14 mouse cellular contexts compared by ENCODE assay signal in the genomic region with DNA sequence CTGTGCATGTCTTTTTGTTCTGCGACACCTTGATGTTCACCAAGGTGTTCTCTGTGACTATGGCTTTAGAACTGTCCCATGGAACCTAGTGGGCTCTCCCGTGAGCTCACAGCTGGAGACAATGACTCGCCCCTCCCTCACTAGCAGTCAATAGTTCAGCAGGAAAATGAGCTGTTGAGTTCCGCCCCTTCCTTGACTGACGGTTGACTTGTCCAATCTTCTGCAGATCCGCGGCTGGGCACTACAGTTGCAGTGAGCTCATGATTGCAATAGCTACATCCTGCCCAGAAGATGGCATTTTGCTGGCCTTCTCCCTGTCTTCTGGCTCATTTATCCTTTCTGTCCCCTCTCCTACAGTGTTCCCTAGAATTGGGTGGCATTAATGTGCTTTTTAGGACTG. TPM values are rescaled to one million over a fixed set of nuclear protein-coding genes. Genes with fewer than 3 reads are reported as not detected.
DNase-seq lines count a peak whose midpoint lies in the region; ATAC-seq and TF ChIP-seq lines count a peak whose summit lies in the region.
"Had no signal": no experiment of that assay in that cellular context is flagged by ENCODE, and none has a peak within 500 bp of the region (broad histone marks: within the 10 kb centered on the region; RNA-seq: fewer than 3 reads in every experiment).

No protein-coding gene starts in this region.

- no peak overlapping the region for H3K4me2 ChIP-seq in kidney, embryonic 16.5 days (replicated peaks; ENCODE audit: low read depth, low read length)
- no peak overlapping the region for H3K4me2 ChIP-seq in intestine, embryonic 16.5 days (ENCODE audit: low read depth, low read length)
- H3K4me2 ChIP-seq in forebrain, embryonic 14.5 days (ENCODE audit: low read length): no peak overlapping the region
- H3K4me2 ChIP-seq: liver, embryonic 12.5 days had no signal

- TF ChIP-seq CTCF in kidney, adult 2 months (conservative IDR thresholded peaks at IDR 0.05; ENCODE audit: insufficient read depth, insufficient read length, low read depth, low read length): no peak
- no peak for TF ChIP-seq CTCF in thymus, adult 2 months (IDR thresholded peaks at IDR 0.05; ENCODE audit: borderline replicate concordance, control insufficient read depth, extremely low read depth, insufficient read depth, low read length, poor library complexity)

- no peaks in the 10 kb centered on the region for H3K27me3 ChIP-seq in kidney, adult 2 months (replicated peaks; ENCODE audit: control insufficient read depth, insufficient read depth, low read length)
- no peaks in the 10 kb centered on the region; the same call in 1 of the 2 replicates for H3K27me3 ChIP-seq in kidney, embryonic 16.5 days (ENCODE audit: insufficient read depth, low read length)
- no peaks in the 10 kb centered on the region for H3K27me3 ChIP-seq in thymus, adult 2 months (ENCODE audit: control insufficient read depth, insufficient read depth, low read length)
- H3K27me3 ChIP-seq in intestine, embryonic 16.5 days (replicated peaks; ENCODE audit: control insufficient read depth, insufficient read depth, low read length): no peaks in the 10 kb centered on the region
- no peaks in the 10 kb centered on the region for H3K27me3 ChIP-seq in forebrain, embryonic 14.5 days (replicated peaks; ENCODE audit: control insufficient read depth, insufficient read depth, low read length)
- H3K27me3 ChIP-seq: liver, embryonic 12.5 days had no signal

- DNase-seq in kidney, adult 2 months: peak; percentile 6
- peak; percentile 39 for DNase-seq in thymus, postnatal 4 days
- DNase-seq in thymus, adult 2 months: no peak
- peak; percentile 30 for DNase-seq in induced T-regulatory cell, adult 2 months (ENCODE audit: low read depth)
- no peak for DNase-seq in forebrain, embryonic 14.5 days (ENCODE audit: low spot score)
- DNase-seq: cerebellum, adult 11 months; forebrain, postnatal 0 days; kidney, postnatal 25 days had no signal

- H3K27ac ChIP-seq in kidney, adult 2 months (ENCODE audit: insufficient read depth, low read depth, low read length): 0 out of 2 replicates have a peak overlapping the region, but pooled peaks have one; percentile 30
- no peak overlapping the region for H3K27ac ChIP-seq in kidney, embryonic 16.5 days (ENCODE audit: low read length)
- no peak overlapping the region for H3K27ac ChIP-seq in thymus, adult 2 months (ENCODE audit: control insufficient read depth, insufficient read depth, low read length)
- H3K27ac ChIP-seq in intestine, embryonic 16.5 days (ENCODE audit: low read length): no peak overlapping the region
- no peak overlapping the region for H3K27ac ChIP-seq in forebrain, embryonic 14.5 days (ENCODE audit: low read depth, low read length)
- H3K27ac ChIP-seq: hindbrain, postnatal 0 days; left cerebral cortex, adult 2 months; liver, embryonic 12.5 days had no signal

- H3K4me3 ChIP-seq in kidney, adult 2 months (ENCODE audit: insufficient read depth, low read depth, low read length): no peak overlapping the region
- H3K4me3 ChIP-seq in kidney, embryonic 16.5 days (ENCODE audit: low read length): no peak overlapping the region
- H3K4me3 ChIP-seq in thymus, adult 2 months (ENCODE audit: control insufficient read depth, insufficient read depth, low read length): no peak overlapping the region
- no peak overlapping the region for H3K4me3 ChIP-seq in intestine, embryonic 16.5 days (ENCODE audit: low read length)
- H3K4me3 ChIP-seq in forebrain, embryonic 14.5 days (ENCODE audit: low read depth, low read length): no peak overlapping the region
- H3K4me3 ChIP-seq: left cerebral cortex, adult 2 months; liver, embryonic 12.5 days had no signal

- no peaks in the 10 kb centered on the region for H3K9me3 ChIP-seq in kidney, embryonic 16.5 days (ENCODE audit: low read length)
- no peaks in the 10 kb centered on the region for H3K9me3 ChIP-seq in intestine, embryonic 16.5 days (ENCODE audit: control insufficient read depth, low read length)
- no peaks in the 10 kb centered on the region for H3K9me3 ChIP-seq in forebrain, embryonic 14.5 days (replicated peaks; ENCODE audit: control insufficient read depth, low read length)
- H3K9me3 ChIP-seq: G1E; liver, embryonic 12.5 days had no signal

- no peaks in the 10 kb centered on the region for H3K4me1 ChIP-seq in kidney, adult 2 months (ENCODE audit: control insufficient read depth, insufficient read depth, low read length)
- peaks cover 5% of the 10 kb centered on the region; the same call in 1 of the 2 replicates for H3K4me1 ChIP-seq in kidney, embryonic 16.5 days (ENCODE audit: insufficient read depth, low read length)
- no peaks in the 10 kb centered on the region for H3K4me1 ChIP-seq in thymus, adult 2 months (replicated peaks; ENCODE audit: control insufficient read depth, insufficient read depth, low read length)
- H3K4me1 ChIP-seq in intestine, embryonic 16.5 days (ENCODE audit: control insufficient read depth, insufficient read depth, low read length): peaks cover 3% of the 10 kb centered on the region; the same call in 1 of the 2 replicates
- H3K4me1 ChIP-seq in forebrain, embryonic 14.5 days (ENCODE audit: control insufficient read depth, insufficient read depth, low read length): peaks cover 4% of the 10 kb centered on the region; the same call in 1 of the 2 replicates
- H3K4me1 ChIP-seq: liver, embryonic 12.5 days had no signal

- no peak for TF ChIP-seq POLR2A in kidney, adult 2 months (IDR thresholded peaks at IDR 0.05; ENCODE audit: low read depth, low read length)
- no peak for TF ChIP-seq POLR2A in thymus, adult 2 months (IDR thresholded peaks at IDR 0.05; ENCODE audit: control insufficient read depth, extremely low read depth, insufficient read depth, low read length, poor library complexity)

- H3K9ac ChIP-seq in kidney, embryonic 16.5 days (replicated peaks; ENCODE audit: low read length): no peak overlapping the region
- no peak overlapping the region for H3K9ac ChIP-seq in intestine, embryonic 16.5 days (ENCODE audit: low read depth, low read length)
- no peak overlapping the region for H3K9ac ChIP-seq in forebrain, embryonic 14.5 days (ENCODE audit: low read length)
- H3K9ac ChIP-seq: forebrain, postnatal 0 days; liver, embryonic 12.5 days had no signal

- WGBS in kidney, adult 2 months: 78% methylated on average over 7 of the region's 7 CpGs
- 68% methylated on average over 7 of the region's 7 CpGs for WGBS in kidney, embryonic 16.5 days
- WGBS in thymus, adult 2 months: 75% methylated on average over 7 of the region's 7 CpGs
- 70% methylated on average over 7 of the region's 7 CpGs for WGBS in intestine, embryonic 16.5 days
- WGBS in forebrain, embryonic 14.5 days: 63% methylated on average over 7 of the region's 7 CpGs

- ATAC-seq in kidney, embryonic 16.5 days (ENCODE audit: low FRiP score, low TSS enrichment): no peak
- ATAC-seq in intestine, embryonic 16.5 days: no peak
- no peak for ATAC-seq in forebrain, embryonic 14.5 days
- ATAC-seq: forebrain, postnatal 0 days; hindbrain, postnatal 0 days; liver, embryonic 12.5 days had no signal

- no peaks in the 10 kb centered on the region for H3K36me3 ChIP-seq in kidney, adult 2 months (ENCODE audit: control insufficient read depth, insufficient read depth, low read length)
- no peaks in the 10 kb centered on the region for H3K36me3 ChIP-seq in kidney, embryonic 16.5 days (ENCODE audit: insufficient read depth, low read length)
- H3K36me3 ChIP-seq in thymus, adult 2 months (ENCODE audit: control insufficient read depth, insufficient read depth, low read length): no peaks in the 10 kb centered on the region
- no peaks in the 10 kb centered on the region for H3K36me3 ChIP-seq in intestine, embryonic 16.5 days (ENCODE audit: control insufficient read depth, insufficient read depth, low read length)
- H3K36me3 ChIP-seq in forebrain, embryonic 14.5 days (ENCODE audit: control insufficient read depth, insufficient read depth, low read length): no peaks in the 10 kb centered on the region
- H3K36me3 ChIP-seq: G1E; liver, embryonic 12.5 days had no signal

RNA-seq across cellular contexts. Expression of a gene that starts 25.7 kb away (rescaled TPM):
- 4.8 and 5.9 TPM in 2 replicates for polyA plus RNA-seq in kidney, adult 2 months (2012; rRNA removed)
- polyA plus RNA-seq in kidney, embryonic 16.5 days (2015; fragmentation: Nextera tagmentation; extraction: Ambion mirVana): 7.8 and 7.9 TPM in 2 replicates
- 5.3 and 8.2 TPM in 2 replicates for polyA plus RNA-seq in thymus, adult 2 months (2012; rRNA removed)
- 7.0 and 7.1 TPM in 2 replicates for polyA plus RNA-seq in intestine, embryonic 16.5 days (2015; fragmentation: Nextera tagmentation; extraction: Ambion mirVana)
- 1.1 and 1.4 TPM in 2 replicates for polyA plus RNA-seq in forebrain, embryonic 14.5 days (2014; fragmentation: Nextera tagmentation; extraction: Ambion mirVana)

RNA-seq across cellular contexts. Expression of a gene that starts 59.5 kb away (rescaled TPM):
- 2.3 and 2.5 TPM in 2 replicates for polyA plus RNA-seq in kidney, adult 2 months (2012; rRNA removed)
- 3.0 and 3.2 TPM in 2 replicates for polyA plus RNA-seq in kidney, embryonic 16.5 days (2015; fragmentation: Nextera tagmentation; extraction: Ambion mirVana)
- polyA plus RNA-seq in thymus, adult 2 months (2012; rRNA removed): 1.2 TPM in 2 replicates
- 4.9 and 5.7 TPM in 2 replicates for polyA plus RNA-seq in intestine, embryonic 16.5 days (2015; fragmentation: Nextera tagmentation; extraction: Ambion mirVana)
- 3.4 and 5.1 TPM in 2 replicates for polyA plus RNA-seq in forebrain, embryonic 14.5 days (2014; fragmentation: Nextera tagmentation; extraction: Ambion mirVana)
- polyA plus RNA-seq: G1E had no signal

Comparison
In these comparisons a context has a peak if more than half of its experiments do, and no peak if none do; other contexts are left out.
1. DNase-seq: peak in kidney, adult 2 months (single experiment), thymus, postnatal 4 days (single experiment) and induced T-regulatory cell, adult 2 months (single experiment); none in thymus, adult 2 months (single experiment) and forebrain, embryonic 14.5 days (single experiment).